Mouse (Mus musculus) lung, postnatal 0 days (tissue): ENCODE data around the gene Iqce. TPM values are rescaled to one million over a fixed set of nuclear protein-coding genes. Genes with fewer than 3 reads are reported as not detected.
"Not testable (repeated sequence)": the region's sequence is repeated elsewhere in the genome, so short reads cannot be mapped to it uniquely, and the experiment has no call there.

Experiments
- ATAC-seq: fragments of 200-750 bp; cut with Nextera tagmentation; 2 replicates; pipeline ENCODE4 v1.8.0; 2017; ENCODE audit warnings: moderate library complexity
- DNase-seq: peaks from one replicate; pipeline ENCODE4 v3.0.0-alpha.2; 2016; ENCODE audit warnings: low spot score
- H3K27ac ChIP-seq: fragments of 300-500 bp; sonication (generic); 2 replicates; pipeline ENCODE4 v1.5.1; 2014; ENCODE audit warnings: antibody characterized with exemption, mild to moderate bottlenecking, low read length, mixed read lengths
- H3K27me3 ChIP-seq: fragments of 300-500 bp; sonication (generic); replicated peaks from 2 replicates; pipeline ENCODE4 v1.6.1; 2014; ENCODE audit warnings: low read length, mixed read lengths; ENCODE audit not compliant: insufficient read depth
- H3K36me3 ChIP-seq: fragments of 300-500 bp; sonication (generic); 2 replicates; pipeline ENCODE4 v1.6.1; 2014; ENCODE audit warnings: low read length, mixed read lengths; ENCODE audit not compliant: insufficient read depth
- H3K4me1 ChIP-seq: fragments of 300-500 bp; sonication (generic); 2 replicates; pipeline ENCODE4 v1.6.1; 2014; ENCODE audit warnings: antibody characterized with exemption, low read depth, low read length, mixed read lengths; ENCODE audit not compliant: insufficient read depth
- H3K4me2 ChIP-seq: fragments of 300-500 bp; sonication (generic); replicated peaks from 2 replicates; pipeline ENCODE4 v1.6.1; 2014; ENCODE audit warnings: low read depth, mild to moderate bottlenecking, low read length, moderate library complexity, mixed read lengths
- H3K4me3 ChIP-seq: fragments of 300-500 bp; sonication (generic); 2 replicates; pipeline ENCODE4 v1.5.1; 2014; ENCODE audit warnings: low read depth, low read length
- H3K9ac ChIP-seq: fragments of 300-500 bp; sonication (generic); replicated peaks from 2 replicates; pipeline ENCODE4 v1.6.1; 2014; ENCODE audit warnings: low read depth, mild to moderate bottlenecking
- H3K9me3 ChIP-seq: fragments of 300-500 bp; sonication (generic); 2 replicates; pipeline ENCODE4 v1.6.1; 2016; ENCODE audit warnings: low read length, mixed read lengths
- CTCF ChIP-seq: IDR thresholded peaks from 2 replicates; pipeline ENCODE4 v1.5.1; 2016; ENCODE audit warnings: antibody characterized with exemption, mild to moderate bottlenecking
- EP300 ChIP-seq: IDR thresholded peaks from 2 replicates; pipeline ENCODE4 v1.6.1; 2016; ENCODE audit warnings: antibody characterized with exemption, mild to moderate bottlenecking, control low read depth
- WGBS: fragments of 180-500 bp; shearing (Covaris S2); extraction: QIAGEN DNeasy Blood & Tissue Kit; methylation state at CpG from one replicate; pipeline ENCODE4 v1.1.7; 2014; 5-methylcytosine and 5-hydroxymethylcytosine counted together
- polyA plus RNA-seq: library from polyadenylated mRNA; unstranded; fragments of >200 nt; fragmentation: Nextera tagmentation; extraction: Ambion mirVana; gene quantifications from 2 replicates; pipeline ENCODE4 v1.2.1, GENCODE M21; 2015

Iqce gene
- polyA plus RNA-seq, 1 experiment from 2014 or later: 11.0 TPM

DNA sequence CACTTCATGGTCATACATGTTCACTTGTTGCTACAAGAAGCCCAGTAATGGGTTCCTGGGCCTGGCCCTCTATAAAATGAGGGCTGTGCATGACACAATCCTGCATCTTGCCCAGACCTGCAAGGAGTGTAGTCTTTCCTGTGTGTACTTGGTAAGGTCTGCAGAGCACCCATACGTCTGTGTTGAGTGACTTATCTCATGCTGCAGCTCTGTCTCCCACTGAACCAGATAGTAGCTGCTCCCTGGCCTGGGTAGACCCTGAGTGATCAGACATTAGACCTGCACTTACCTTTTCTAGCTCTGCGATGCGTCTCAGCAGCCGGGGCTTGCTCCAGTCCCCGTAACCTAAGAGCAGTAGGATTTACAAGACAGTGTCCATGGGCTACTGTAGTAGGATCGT lies 20.1 kb downstream of the Iqce start:
- 0 out of 2 replicates have a peak, but pooled peaks cover 11% of the 10 kb centered on the region for H3K36me3 ChIP-seq
- H3K9ac ChIP-seq: no peak overlapping the region
- no peak overlapping the region for H3K27ac ChIP-seq
- no peak overlapping the region for H3K4me3 ChIP-seq
- no peak overlapping the region for H3K4me2 ChIP-seq
- DNase-seq (no peak), ATAC-seq (no peak)
- TF ChIP-seq CTCF: no peak
- TF ChIP-seq EP300: no peak
- H3K9me3 ChIP-seq: no peaks in the 10 kb centered on the region
- H3K27me3 ChIP-seq: no peaks in the 10 kb centered on the region
- WGBS: 90% methylated on average over 6 of the region's 6 CpGs
- H3K4me1 ChIP-seq: no peaks in the 10 kb centered on the region

GRCm38 (mm10) chr5:140680950-140681349 lies 21.2 kb downstream of the Iqce start:
- Histone ChIP-seq H3K36me3 (0 out of 2 replicates have a peak, but pooled peaks cover 13% of the 10 kb centered on the region), H3K4me1 (no peaks in the 10 kb centered on the region), H3K4me3 (no peak overlapping the region), H3K9ac (no peak overlapping the region), H3K27me3 (no peaks in the 10 kb centered on the region), H3K27ac (no peak overlapping the region), H3K4me2 (no peak overlapping the region), H3K9me3 (no peaks in the 10 kb centered on the region)
- 77% methylated on average over 1 of the region's 1 CpGs for WGBS
- ATAC-seq (no peak), DNase-seq (no peak)
- TF ChIP-seq CTCF (no peak), EP300 (no peak)

GRCm38 (mm10) chr5:140680051-140680450 lies 22.1 kb downstream of the Iqce start:
- 75% methylated on average over 6 of the region's 6 CpGs for WGBS
- H3K9ac ChIP-seq: no peak overlapping the region
- no peak overlapping the region for H3K4me2 ChIP-seq
- H3K4me1 ChIP-seq: no peaks in the 10 kb centered on the region
- DNase-seq: no peak
- no peaks in the 10 kb centered on the region for H3K9me3 ChIP-seq
- 0 out of 2 replicates have a peak, but pooled peaks cover 13% of the 10 kb centered on the region for H3K36me3 ChIP-seq
- no peak overlapping the region for H3K27ac ChIP-seq
- no peaks in the 10 kb centered on the region for H3K27me3 ChIP-seq
- ATAC-seq: peak; percentile 12; the same call in 1 of the 2 replicates
- TF ChIP-seq EP300 (no peak), CTCF (no peak)
- no peak overlapping the region for H3K4me3 ChIP-seq

- no peak overlapping the region for H3K4me2 ChIP-seq
- no peaks in the 10 kb centered on the region for H3K27me3 ChIP-seq
- no peak for DNase-seq
- 0 out of 2 replicates have a peak, but pooled peaks cover 10% of the 10 kb centered on the region for H3K36me3 ChIP-seq
- 90% methylated on average over 6 of the region's 6 CpGs for WGBS
- no peak overlapping the region for H3K9ac ChIP-seq
- ATAC-seq: no peak
- H3K9me3 ChIP-seq: no peaks in the 10 kb centered on the region
- no peak overlapping the region for H3K27ac ChIP-seq
- H3K4me1 ChIP-seq: no peaks in the 10 kb centered on the region
- TF ChIP-seq EP300 (no peak), CTCF (no peak)
- H3K4me3 ChIP-seq: no peak overlapping the region
Measured at GRCm38 (mm10) chr5:140677137-140677536, 25.0 kb downstream of the Iqce start.

GRCm38 (mm10) chr5:140675640-140676039 lies 26.5 kb downstream of the Iqce start:
- Histone ChIP-seq H3K36me3 (0 out of 2 replicates have a peak, but pooled peaks cover 7% of the 10 kb centered on the region), H3K4me1 (no peaks in the 10 kb centered on the region)
- WGBS: 83% methylated on average over 11 of the region's 11 CpGs

DNA sequence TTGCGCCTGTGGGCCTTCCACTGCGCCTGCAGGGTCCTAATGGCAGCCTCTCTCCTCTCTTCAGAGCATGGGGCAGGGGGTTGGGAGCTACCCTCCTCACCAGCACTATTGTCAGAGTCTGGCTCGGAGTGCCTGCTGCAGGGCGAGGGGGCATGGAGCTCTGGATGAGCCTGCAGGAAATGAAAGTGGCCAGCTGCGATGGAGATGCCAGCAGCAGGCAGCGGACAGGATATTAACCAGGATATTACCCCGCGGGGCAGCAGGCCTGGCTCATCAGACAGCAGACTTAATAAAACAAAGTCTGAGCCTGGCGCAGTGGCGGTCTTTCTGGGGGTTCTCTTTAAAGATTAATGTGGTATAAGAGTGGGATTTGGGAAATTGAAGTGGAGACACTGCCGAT lies 27.1 kb downstream of the Iqce start:
- no peaks in the 10 kb centered on the region for H3K9me3 ChIP-seq
- WGBS: 79% methylated on average over 11 of the region's 11 CpGs

More at GRCm38 (mm10) chr5:140675640-140676039, 26.5 kb downstream of the Iqce start:
- ATAC-seq (no peak), DNase-seq (no peak)
- H3K9me3 ChIP-seq: no peaks in the 10 kb centered on the region
- no peaks in the 10 kb centered on the region for H3K27me3 ChIP-seq
- TF ChIP-seq EP300 (no peak), CTCF (no peak)
- H3K4me3 ChIP-seq: no peak overlapping the region
- no peak overlapping the region for H3K27ac ChIP-seq
- H3K4me2 ChIP-seq: no peak overlapping the region
- H3K9ac ChIP-seq: no peak overlapping the region

DNA sequence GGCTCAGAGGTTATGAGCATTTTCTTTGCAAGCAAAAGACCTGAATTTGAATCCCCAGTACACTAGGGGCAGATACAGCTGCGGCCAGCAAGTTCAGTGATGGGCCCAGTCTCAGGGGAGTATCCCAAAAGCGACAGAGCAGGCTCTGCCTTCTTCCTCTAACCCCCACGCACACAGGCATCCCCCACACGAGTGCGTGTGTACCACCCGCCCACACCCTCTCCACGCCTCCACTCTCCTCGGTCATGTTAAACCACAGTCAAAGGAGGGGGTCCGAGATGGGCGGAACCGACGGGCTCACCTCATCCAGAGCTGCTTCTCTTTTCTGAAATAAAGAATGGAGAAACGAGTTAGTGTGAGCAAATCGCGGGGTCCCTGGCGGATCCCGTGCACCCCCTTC lies 28.1 kb downstream of the Iqce start:
- no peaks in the 10 kb centered on the region for H3K27me3 ChIP-seq
- TF ChIP-seq EP300 (no peak), CTCF (no peak)
- H3K4me1 ChIP-seq: no peaks in the 10 kb centered on the region
- no peak for ATAC-seq
- no peak for DNase-seq
- H3K9ac ChIP-seq: no peak overlapping the region
- no peak overlapping the region for H3K27ac ChIP-seq
- H3K9me3 ChIP-seq: peaks cover 2% of the 10 kb centered on the region; the same call in 1 of the 2 replicates
- peaks cover 11% of the 10 kb centered on the region for H3K36me3 ChIP-seq
- no peak overlapping the region for H3K4me3 ChIP-seq
- H3K4me2 ChIP-seq: no peak overlapping the region
- WGBS: 85% methylated on average over 17 of the region's 17 CpGs

More for the DNA sequence above, 27.1 kb downstream of the Iqce start:
- ATAC-seq (no peak), DNase-seq (no peak)
- TF ChIP-seq CTCF (no peak), EP300 (no peak)
- Histone ChIP-seq H3K36me3 (0 out of 2 replicates have a peak, but pooled peaks cover 7% of the 10 kb centered on the region), H3K4me1 (no peaks in the 10 kb centered on the region), H3K27ac (no peak overlapping the region), H3K4me2 (no peak overlapping the region), H3K4me3 (no peak overlapping the region), H3K27me3 (no peaks in the 10 kb centered on the region), H3K9ac (no peak overlapping the region)

GRCm38 (mm10) chr5:140672603-140673002 lies 29.6 kb downstream of the Iqce start:
- WGBS: 74% methylated on average over 6 of the region's 6 CpGs
- H3K27me3 ChIP-seq, H3K4me3 ChIP-seq, H3K4me1 ChIP-seq, H3K4me2 ChIP-seq, H3K27ac ChIP-seq, H3K9me3 ChIP-seq, H3K9ac ChIP-seq: not testable (repeated sequence)
- peak; percentile 28 for DNase-seq
- H3K36me3 ChIP-seq: peaks cover 15% of the 10 kb centered on the region
- ATAC-seq: peak; percentile 70
